Mouse (Mus musculus) retina, postnatal 7 days (tissue): Measurements from ENCODE around the gene Mmp14.

Experiments used
- DNase-seq: peaks from one replicate; pipeline ENCODE4 v3.0.0-alpha.2; 2012; ENCODE audit warnings: low read depth, low spot score

The Mmp14 gene

DNA sequence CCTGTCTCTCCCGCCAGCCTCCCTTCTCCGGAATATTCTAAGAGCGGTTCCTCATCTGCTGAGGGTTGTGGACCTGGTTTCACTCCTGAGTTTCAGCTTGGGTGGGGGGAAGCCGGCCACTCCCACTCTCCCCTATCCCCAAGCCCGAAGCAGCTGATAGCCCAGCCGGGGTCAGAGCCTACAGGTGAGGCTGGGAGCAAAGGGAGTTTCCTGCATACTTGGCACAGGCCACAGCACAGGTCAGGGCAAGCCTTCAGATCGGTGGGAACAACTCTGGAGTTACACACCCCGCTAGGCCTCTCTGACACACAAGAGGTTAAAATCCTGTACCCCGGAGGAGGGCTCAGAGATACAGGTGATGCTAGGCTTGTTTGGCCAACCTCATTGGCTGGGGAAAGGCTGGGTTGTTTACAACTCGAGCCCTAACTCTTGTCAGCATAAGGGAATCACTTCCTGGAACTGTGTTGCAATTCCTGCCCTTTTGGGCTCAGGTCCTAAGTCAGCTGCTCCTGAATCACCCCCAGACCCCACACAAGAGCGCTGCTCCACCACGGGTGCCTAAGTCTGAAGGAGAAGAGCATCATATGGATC is 2.6 kb downstream of the Mmp14 start:
- DNase-seq = no peak

DNA sequence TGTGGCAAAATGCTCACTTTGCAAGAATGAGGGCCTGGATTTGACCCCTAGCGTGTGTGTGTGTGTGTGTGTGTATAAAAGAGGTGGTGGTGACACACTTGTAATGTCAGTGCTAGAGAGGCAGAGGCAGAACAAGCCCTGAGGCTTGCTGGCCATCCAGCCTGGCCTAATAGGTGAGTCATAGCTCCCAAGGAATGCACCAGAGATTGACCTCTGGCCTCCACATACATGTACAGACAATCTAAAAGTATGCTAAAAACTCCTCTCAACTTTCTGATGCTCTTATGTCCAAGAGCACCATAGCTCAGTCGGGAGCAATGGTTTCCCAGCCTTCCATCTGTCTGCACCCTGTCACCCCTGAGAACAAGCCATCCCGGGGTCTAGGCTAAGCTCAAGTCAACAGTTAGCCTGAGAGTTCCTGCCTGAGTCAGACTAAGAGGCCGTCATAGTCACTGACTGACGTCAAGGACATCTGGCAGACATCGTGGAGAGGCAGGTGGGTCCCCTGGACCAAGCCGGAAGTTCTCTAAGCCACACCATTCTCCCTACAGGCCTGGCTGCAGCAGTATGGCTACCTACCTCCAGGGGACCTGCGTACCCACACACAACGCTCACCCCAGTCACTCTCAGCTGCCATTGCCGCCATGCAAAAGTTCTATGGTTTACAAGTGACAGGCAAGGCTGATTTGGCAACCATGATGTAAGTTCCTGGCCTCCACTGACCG is 3.9 kb downstream of the Mmp14 start:
- DNase-seq = no peak

DNA sequence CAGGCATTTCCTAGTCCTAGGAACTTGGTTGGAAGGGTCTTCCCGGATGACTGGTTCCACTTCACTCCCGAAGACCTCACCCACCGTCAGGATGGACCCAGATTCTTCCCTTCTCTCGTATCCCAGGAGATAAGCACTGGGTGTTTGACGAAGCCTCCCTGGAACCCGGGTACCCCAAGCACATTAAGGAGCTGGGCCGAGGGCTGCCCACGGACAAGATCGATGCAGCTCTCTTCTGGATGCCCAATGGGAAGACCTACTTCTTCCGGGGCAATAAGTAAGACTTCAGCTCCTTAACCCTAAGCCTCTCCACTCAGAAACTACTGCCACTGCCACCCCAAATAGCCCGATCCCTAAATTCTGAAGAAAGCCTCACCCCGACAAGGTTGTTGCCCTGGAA is 7.7 kb downstream of the Mmp14 start:
- DNase-seq = no peak

DNA sequence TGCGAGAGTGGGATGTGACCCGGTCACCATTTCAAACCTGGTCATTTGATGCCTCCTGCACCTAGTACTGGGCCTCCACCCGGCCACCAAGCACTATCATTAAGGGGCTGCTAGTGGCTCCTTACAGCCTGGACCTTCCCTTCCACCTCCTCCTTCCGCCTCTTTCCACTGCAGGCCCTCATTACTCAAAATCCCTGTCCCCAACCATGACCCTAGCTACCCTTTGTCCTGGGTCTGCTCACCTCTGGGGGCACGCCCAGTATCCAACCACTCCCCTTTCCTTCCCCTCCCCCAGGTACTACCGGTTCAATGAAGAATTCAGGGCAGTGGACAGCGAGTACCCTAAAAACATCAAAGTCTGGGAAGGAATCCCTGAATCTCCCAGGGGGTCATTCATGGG is 8.2 kb downstream of the Mmp14 start:
- no peak for DNase-seq

DNA sequence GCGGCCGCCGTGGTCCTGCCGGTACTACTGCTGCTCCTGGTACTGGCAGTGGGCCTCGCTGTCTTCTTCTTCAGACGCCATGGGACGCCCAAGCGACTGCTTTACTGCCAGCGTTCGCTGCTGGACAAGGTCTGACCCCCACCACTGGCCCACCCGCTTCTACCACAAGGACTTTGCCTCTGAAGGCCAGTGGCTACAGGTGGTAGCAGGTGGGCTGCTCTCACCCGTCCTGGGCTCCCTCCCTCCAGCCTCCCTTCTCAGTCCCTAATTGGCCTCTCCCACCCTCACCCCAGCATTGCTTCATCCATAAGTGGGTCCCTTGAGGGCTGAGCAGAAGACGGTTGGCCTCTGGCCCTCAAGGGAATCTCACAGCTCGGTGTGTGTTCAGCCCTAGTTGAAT is 9.1 kb downstream of the Mmp14 start:
- DNase-seq = no peak

DNA sequence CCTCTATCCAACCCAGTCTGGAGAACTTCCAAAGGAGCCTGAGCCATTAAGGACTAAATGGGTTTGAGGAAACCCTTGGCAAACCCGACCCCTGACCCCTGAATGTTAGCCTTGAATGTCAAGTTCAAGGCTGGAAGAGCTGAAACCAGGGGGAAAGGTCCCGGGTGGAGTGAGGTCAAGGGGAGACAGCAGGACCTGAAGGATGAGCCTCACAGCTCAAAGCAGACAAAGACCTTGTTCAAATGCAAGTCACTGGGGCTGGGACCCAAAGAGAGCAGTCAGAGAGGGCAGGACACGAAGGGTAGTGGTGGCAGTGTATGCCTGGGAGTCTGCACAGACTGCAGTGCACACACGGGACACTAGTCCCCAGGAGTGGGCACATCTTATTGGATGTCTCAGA is 10.0 kb downstream of the Mmp14 start:
- DNase-seq = no peak

DNA sequence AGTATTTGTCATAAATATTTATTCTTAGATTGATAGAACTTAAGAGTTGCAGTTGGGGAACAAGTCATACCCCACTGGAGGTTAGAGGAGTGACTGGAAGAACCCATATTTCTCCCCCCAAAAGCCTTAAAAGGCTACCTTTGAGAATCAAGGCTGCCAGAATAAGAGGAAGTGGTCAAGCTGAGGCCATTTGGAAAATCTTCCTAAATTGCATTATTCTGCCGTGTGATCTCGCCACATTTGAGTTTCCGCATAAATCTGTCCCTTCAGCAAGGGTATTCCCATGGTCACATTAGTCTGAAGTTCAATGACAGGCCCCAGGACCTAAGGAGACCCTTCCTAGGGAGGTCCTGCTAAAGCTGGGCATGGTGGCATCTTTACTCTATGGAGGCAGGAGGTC is 11.1 kb downstream of the Mmp14 start:
- DNase-seq = no peak

DNA sequence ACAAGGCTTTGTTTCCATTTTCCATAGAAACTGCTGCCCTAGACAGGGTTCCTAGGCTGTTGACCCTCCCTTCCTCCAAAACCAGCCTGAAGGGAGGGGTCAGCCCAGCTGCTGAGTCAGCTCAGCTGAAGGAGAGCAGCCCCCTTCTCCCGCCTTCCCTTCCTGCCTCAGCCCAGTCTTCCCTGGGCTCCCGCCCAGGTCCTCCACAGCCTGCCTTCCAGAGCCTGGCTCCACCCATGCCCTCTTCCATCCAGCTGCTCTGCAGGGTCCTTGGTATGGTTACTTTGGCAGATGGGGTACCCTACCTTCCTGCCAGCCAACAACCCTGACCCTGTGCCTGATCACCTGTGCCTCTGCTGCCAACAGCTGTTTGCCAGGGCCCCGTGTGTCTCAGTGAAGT is 11.8 kb downstream of the Mmp14 start:
- DNase-seq = no peak

DNA sequence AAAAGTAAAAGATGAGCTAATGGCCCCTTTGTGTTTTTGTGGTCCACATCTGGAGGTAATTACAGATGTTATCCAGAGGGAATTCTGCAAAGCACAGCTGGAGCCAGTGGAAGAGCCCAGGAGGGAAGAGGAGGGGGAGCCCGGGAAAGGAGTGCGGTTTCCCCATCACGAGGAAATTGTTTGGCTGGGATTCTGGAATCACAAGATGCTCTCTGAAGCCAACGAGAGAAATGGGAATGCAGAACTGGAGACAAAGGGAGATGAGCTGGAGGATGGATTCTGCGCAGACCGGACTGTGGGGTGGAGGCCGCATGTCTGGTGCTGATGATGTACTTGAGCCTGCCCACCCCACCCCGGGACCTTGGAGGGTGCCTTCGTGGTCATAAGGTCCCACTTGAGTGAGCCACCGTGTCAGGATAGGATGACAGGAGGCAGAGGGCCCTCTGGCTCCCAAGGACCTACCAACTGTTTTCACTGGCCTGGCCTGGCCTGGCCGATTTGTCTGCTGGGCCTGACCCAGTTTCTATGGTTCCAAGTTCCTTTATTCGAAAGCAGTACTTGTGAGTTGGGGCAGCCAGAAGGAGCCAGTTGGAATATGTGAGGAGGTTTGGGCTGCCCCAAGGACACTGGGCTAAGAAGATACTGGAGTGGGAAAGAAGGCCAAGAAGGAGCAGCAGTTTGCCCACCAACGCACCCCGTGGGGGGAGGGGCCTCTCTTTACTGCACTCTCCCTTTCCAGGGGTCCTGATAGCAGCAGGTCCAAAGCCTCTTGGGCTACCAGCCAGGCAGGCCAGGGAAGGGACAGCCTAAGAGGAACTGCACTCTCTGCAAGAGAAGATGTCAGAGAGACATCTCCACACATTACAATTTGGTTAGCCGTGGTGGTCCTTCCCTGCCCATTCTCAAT is 12.6 kb downstream of the Mmp14 start:
- DNase-seq = no peak

DNA sequence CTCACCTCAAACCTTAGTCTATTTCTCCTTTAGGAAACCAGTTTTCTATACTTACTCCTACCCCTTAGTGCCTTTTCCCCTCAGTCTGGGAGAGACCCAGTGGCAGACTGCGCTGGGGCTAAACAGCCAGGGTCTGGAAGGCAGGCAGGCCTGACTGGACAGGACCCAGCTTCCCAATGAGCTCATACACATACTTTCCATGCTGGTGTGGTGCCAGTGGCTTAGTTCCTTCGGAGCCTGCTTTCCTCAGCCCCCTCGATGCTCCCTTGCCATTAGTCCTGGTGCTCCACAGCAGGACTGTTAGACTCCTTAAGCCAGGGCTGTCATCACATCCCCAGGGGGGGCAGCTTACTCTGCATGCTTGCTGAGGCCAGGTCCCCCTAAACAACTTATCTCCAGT is 14.1 kb downstream of the Mmp14 start:
- DNase-seq = no peak

DNA sequence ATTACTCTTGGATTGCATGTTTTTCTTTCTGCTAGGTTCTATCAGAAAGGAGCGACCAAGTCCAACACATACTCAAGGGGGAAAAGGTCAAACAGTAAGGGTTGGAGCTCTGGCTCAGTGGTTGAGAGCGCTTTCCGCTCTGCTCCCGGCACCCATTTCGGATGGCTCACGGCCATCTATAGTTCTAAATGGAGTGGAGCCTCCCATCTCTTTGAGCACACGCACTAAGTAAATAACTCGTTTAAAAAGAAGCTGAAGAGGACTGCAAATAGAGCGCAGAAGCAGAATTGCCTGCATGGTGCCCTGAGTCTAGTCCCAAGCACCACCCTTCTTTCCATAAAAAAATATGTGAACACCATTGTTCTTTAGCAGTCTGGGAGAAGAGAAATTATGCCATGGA is 22.2 kb downstream of the Mmp14 start:
- DNase-seq = no peak

DNA sequence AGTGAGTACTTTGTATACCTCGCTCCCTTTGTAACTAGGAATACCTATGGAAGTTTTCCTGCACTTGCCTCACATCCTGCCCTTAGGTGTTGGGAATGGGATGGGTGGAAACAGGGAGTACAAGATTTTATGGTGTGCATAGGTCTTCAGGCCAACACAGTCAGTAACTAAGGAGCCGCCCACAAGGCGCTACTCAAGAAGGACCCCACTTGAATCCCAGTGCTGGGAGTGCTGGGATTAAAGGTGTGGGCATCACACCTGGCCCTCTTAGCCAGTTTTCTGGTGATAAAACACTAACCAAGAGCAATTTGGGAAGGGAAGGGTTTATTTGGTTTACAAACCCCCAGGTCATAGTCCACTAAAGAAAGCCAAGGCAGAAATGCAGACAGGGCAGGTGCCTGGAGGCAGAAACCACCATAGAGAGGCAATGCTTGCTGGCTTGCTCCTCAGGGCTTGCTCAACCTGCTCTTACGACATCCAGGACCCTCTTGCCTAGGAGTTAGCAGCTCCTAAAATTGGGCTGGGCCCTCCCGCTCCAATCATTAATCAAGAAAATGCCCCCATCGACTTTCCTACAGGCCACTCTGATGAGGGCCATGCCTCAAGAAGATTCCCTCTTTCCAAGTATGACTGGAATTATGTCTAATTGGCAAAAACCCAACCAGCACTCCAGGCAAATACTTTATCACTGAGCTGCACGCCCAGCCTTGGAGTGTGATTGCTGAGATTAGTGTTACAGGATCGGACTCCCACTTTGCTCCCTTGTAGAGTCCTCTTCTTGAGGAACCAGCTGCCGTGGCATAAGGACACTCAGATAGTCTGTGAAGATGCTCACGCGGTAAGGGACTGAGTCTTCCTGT is 23.5 kb downstream of the Mmp14 start:
- no peak for DNase-seq

DNA sequence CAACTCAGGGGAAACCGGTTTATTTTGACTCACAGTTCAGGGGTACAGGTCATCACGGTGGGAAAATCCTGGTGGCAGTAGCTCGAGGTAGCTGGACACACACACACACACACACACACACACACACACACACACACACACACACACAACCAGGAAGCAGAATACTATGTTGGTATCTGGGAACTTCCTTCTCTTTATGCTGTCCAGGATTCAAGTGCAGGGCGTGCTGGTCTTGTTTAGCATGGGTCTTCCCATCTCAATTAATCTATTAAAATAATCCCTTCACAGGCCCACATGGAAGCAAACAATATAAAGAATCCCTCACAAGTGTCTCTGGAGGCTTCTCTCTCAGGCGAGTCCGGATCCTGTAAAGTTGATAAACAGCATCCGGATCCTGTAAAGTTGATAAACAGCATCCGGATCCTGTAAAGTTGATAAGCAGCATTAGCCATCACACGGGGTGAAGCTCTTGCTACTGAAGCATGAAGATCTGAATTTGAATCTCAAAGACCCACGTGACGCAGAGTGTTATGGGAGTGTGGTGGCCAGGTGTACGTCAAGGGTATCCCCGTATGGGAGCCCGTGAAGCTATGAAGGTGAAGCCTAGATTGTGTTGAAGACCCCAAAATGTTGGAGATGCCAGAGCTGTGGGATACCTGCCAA is 26.6 kb downstream of the Mmp14 start:
- DNase-seq = no peak

DNA sequence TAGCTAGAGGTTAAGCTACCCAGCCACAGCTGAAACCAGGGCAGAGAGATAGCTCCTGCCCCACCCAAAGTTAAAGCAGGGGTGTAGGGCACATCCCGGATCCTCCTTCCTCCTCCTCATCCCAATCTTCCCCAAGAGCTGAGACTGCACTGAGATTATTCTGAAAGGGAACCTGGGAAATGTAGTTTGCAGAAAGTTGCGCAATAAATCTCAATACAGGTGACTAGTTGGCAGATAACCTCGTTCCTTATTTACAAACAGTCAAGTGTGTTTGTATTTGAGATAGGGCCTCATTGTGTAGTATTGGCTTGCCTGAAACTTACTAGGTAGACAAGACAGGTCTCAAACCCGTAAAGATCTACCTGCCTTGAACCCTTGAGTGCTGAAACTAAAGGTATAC is 30.7 kb downstream of the Mmp14 start:
- no peak for DNase-seq

DNA sequence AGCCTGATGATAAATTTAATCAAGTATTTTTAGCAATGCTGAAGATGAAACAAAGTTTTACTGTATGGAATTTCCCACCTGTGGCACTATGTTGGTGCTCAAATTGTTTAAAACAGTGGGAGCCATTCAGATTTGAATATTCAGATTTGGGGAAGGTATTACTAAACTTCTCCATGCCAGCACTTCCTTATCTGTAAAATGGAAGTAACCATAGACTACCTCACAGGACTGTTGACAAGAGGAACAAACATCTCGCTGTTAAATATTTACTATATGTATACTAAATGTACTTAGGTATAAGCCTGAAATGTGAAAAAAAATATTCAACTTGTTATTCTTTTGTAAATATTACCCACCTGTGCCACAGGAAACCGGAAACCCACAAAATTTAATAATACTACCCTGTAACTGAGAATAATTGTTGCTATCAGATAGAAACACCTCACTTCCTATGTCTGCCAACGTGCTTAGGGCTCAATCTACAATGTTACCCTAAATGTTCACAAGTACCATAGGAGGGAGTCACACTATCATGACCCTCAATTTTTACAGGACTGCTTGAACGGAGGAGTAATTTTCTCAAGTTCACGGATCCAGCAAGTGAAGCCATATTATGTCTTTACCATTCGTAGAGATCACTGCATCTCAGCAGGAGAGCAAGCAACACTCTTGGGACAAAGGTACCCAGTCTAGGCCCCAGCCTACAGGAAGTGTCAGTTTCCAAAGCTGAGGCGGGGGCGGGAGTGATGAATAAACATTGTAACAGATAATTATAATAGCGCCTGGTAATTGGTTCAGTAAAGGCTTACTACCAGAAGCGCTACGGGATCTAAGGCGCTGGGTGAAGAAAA is 31.9 kb downstream of the Mmp14 start:
- no peak for DNase-seq

DNA sequence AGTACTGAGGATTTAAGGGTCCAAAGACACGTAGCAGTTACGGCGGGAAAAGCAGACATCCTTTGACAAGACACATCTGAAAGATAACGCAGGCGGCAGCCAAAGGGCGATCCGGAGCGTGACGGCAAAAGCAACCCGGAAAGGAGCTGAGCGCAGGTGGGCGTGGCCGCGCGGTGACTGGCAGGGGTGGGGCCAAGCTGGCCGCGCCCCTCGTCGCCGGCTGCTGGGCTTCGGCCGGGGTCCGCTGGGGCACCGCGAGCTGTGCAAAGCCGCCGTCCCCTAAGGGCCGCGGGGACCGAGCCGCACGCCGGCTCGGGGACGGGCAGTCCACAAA is 32.5 kb downstream of the Mmp14 start, which contains the start of gene Lrp10:
TSS of gene Lrp10 (plus strand) at position 179 of the 334 bp plus-strand sequence.
- peak; percentile 57 for DNase-seq

DNA sequence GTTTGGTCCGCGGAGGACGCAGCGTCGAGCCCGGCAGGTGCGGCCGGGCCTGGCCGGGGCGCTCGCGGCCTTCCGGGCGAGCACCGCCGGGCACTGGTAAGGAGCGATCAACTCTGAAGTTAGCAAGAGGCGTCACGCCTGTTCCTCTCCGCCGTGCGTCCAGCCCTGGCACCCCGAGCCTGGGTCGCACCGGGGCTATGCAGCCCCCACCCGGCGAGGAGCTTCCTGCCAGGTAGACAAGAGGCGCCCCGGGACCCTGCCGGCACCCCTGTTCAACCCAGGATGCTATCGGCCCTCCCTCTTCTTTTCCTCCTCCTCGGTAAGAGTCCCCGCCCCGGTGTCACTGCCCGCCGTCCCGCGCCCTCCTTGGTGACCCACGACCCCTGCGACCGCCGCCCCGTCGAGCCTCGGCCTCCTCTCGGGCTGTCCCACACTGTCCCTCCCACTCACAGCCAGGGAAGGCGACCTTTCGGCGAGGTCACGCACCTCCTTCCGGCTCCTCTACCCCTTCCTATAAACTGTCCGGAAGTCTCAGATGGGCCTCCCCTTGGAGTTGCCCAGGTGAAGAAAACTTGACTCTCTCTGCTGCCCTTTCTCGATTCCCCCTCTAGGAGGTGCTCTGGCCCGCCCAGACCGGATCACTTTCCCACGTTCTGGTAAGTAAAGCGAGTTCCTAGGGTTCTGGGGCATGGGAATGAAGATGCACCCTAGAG is 33.0 kb downstream of the Mmp14 start:
- DNase-seq = no peak

DNA sequence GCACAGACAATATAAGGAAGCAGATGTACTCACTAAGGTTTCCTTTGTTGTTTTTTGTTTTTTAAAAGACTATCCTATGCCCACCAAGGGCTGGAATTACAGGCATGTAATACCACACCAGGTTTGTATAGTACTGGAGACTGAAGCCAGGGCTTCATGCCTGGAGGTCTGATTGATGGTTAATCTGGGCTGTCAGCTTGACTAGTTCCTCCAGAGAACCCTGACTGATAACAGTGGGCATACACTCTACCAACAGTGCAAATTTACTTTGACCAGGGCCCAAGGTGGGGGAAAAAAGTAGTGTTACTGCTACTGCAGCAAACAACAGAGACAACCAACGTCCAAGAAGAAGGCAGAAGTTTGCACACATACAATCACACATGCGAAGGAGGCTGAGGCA is 40.1 kb downstream of the Mmp14 start:
- DNase-seq = no peak

DNA sequence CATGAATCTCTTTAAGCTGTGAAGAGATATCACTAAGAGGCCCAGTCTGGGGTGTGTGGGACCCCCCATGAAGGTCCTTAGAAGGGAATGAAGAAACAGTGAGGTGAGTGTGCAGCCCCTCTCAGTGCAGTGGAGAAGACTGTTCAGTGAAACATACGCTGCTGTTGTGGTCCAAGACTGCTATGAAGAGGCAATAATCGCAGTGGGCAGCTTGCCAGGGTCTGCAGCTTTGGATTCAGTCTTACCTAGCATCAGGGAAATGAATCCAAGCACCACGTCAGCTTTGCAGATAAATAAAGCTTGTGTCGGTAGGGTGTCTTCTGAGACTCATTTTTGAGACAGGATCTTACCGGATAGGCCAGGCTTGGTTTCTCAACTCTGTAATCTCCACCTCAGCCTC is 41.3 kb downstream of the Mmp14 start:
- no peak for DNase-seq

DNA sequence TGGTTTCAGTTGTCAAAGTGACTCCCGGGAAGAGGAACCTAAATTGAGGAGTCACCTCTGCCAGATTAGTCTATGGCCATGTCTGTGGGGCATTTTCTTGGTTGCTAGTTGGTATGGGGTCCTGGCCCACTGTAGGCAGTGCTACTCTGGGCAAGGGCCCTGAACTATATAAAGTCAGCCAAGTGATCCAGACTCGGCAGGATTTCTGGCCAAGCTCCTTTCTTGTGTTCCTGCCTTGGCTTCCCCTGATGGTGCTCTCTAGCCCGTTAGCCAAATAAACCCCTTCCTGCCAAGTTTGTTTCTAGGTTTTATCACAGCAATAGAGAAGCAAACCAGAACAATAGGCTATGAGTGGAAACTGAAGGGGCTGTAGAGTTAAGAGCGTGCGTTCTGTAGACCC is 43.3 kb downstream of the Mmp14 start:
- DNase-seq = no peak
